Mouse (Mus musculus) ES-E14 (cell line): ENCODE data around the gene Tenm3.

Experiments
- HCFC1 ChIP-seq: IDR thresholded peaks from 2 replicates; pipeline ENCODE4 v1.6.1; 2012; ENCODE audit warnings: low read length, inconsistent platforms, borderline replicate concordance; ENCODE audit not compliant: insufficient read depth
- MAFK ChIP-seq: IDR thresholded peaks from 2 replicates; pipeline ENCODE4 v1.6.1; 2014; ENCODE audit warnings: mild to moderate bottlenecking, low read depth, low read length, inconsistent platforms; ENCODE audit not compliant: insufficient read depth
- ZC3H11A ChIP-seq: IDR thresholded peaks from 2 replicates; pipeline ENCODE4 v1.6.1; 2012; ENCODE audit warnings: low read depth, mild to moderate bottlenecking, inconsistent platforms, low read length, borderline replicate concordance
- ZNF384 ChIP-seq: IDR thresholded peaks from 2 replicates; pipeline ENCODE4 v1.6.1; 2012; ENCODE audit warnings: low read depth, low read length, inconsistent platforms

DNA sequence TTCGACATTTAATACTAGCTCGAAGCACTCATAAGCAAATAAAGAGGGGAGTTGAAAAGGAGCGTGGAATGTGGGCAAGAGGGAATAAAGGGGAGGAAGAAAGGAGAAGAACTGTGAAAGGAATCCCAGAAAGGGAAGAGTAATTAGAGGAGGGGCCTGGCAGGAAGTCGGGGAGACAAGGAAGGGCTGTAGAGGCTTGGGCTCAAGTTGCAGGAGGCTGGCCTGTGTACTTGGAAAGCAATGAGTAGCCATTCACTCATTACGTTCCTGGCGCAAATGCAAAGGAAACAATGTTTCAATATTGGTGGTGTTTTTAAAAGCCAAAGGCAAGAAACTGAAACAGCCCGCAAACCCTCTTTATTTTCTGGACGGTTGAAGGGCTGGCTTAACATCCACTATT is 228.7 kb downstream of the Tenm3 start:
- TF ChIP-seq MAFK: no peak
- no peak for TF ChIP-seq ZNF384
- no peak for TF ChIP-seq ZC3H11A
- TF ChIP-seq HCFC1: no peak
